Mouse (Mus musculus): ENCODE data around the gene Arnt. TPM values are rescaled to one million over a fixed set of nuclear protein-coding genes. Genes with fewer than 3 reads are reported as not detected.

Arnt gene
- polyA plus RNA-seq, 1 experiment from 2014 or later, result 15.0 TPM

GRCm38 (mm10) chr3:95445311-95445710, 11.1 kb downstream of the Arnt start:
- H3K27me3 ChIP-seq (replicated peaks; ENCODE audit: control insufficient read depth, insufficient read depth, low read length), result no peaks in the 10 kb centered on the region
- no peak for ATAC-seq
- no peak overlapping the region for H3K9ac ChIP-seq (ENCODE audit: low read depth, low read length)
- no peak overlapping the region for H3K4me2 ChIP-seq (ENCODE audit: low read length)
- H3K4me3 ChIP-seq (ENCODE audit: low read length), result no peak overlapping the region
- no peaks in the 10 kb centered on the region for H3K4me1 ChIP-seq (ENCODE audit: control insufficient read depth, insufficient read depth, low read depth, low read length)
- H3K9me3 ChIP-seq (ENCODE audit: control insufficient read depth, low read length), result no peaks in the 10 kb centered on the region
- peaks cover 5% of the 10 kb centered on the region; the same call in 1 of the 2 replicates for H3K36me3 ChIP-seq (ENCODE audit: control insufficient read depth, insufficient read depth, low read length)
- H3K27ac ChIP-seq (ENCODE audit: low read depth, low read length), result no peak overlapping the region
- WGBS, result 81% methylated on average over 4 of the region's 4 CpGs

GRCm38 (mm10) chr3:95450408-95450807, 16.2 kb downstream of the Arnt start:
- 56% methylated on average over 1 of the region's 1 CpGs for WGBS
- Histone ChIP-seq H3K27me3 (replicated peaks; ENCODE audit: control insufficient read depth, insufficient read depth, low read length) (no peaks in the 10 kb centered on the region), H3K4me3 (ENCODE audit: low read length) (no peak overlapping the region), H3K4me2 (ENCODE audit: low read length) (no peak overlapping the region), H3K4me1 (ENCODE audit: control insufficient read depth, insufficient read depth, low read depth, low read length) (no peaks in the 10 kb centered on the region), H3K36me3 (ENCODE audit: control insufficient read depth, insufficient read depth, low read length) (peaks cover 5% of the 10 kb centered on the region), H3K27ac (ENCODE audit: low read depth, low read length) (no peak overlapping the region), H3K9ac (ENCODE audit: low read depth, low read length) (no peak overlapping the region), H3K9me3 (ENCODE audit: control insufficient read depth, low read length) (no peaks in the 10 kb centered on the region)
- no peak for ATAC-seq

DNA sequence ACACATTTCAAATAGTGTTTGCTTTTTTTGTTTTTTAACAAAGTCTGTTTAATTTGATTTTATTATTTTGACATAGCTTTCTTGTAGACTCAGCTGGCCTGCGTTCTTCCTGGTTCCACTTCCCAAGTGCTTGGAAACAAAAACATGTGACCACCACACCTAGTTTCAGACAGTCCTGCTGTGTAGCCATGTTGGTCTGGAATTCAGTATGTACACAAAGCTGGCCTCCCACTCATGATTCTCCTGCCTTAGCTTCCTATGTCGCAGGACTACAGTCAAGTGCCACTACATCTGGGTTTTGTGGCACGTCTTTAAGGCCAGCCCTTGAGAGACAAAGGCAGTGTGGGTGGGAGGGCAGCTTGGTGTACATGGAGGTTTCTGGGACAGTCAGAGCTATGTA, 16.7 kb downstream of the Arnt start:
- Histone ChIP-seq H3K4me1 (ENCODE audit: control insufficient read depth, insufficient read depth, low read depth, low read length) (no peaks in the 10 kb centered on the region), H3K9me3 (ENCODE audit: control insufficient read depth, low read length) (no peaks in the 10 kb centered on the region), H3K27me3 (replicated peaks; ENCODE audit: control insufficient read depth, insufficient read depth, low read length) (no peaks in the 10 kb centered on the region), H3K36me3 (ENCODE audit: control insufficient read depth, insufficient read depth, low read length) (peaks cover 5% of the 10 kb centered on the region), H3K4me3 (ENCODE audit: low read length) (no peak overlapping the region), H3K4me2 (ENCODE audit: low read length) (no peak overlapping the region), H3K9ac (ENCODE audit: low read depth, low read length) (no peak overlapping the region), H3K27ac (ENCODE audit: low read depth, low read length) (no peak overlapping the region)
- no peak for ATAC-seq
- whole genome bisulfite sequencing, result 94% methylated on average over 3 of the region's 3 CpGs

DNA sequence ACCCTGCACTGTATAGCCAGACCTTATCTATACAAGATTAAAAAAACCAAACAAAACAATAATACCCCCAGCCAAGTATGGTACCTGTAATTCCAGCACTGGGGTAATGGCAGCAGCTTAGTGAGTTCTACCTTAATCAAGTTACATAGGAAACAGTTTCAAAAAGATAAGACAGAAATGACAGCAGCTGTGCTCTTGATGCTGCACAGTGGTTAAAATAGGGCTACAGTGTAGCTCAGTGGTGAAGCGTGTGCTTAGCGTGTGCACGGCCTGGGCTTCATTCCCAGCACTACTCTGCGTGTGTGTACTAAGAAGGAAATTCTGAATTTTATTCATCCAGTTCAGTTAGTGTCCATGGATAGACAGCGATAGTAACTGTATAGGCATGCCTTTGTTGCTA, 22.2 kb downstream of the Arnt start:
- H3K4me2 ChIP-seq (ENCODE audit: low read length), result no peak overlapping the region
- H3K9ac ChIP-seq (ENCODE audit: low read depth, low read length), result no peak overlapping the region
- H3K27me3 ChIP-seq (replicated peaks; ENCODE audit: control insufficient read depth, insufficient read depth, low read length), result no peaks in the 10 kb centered on the region
- H3K9me3 ChIP-seq (ENCODE audit: control insufficient read depth, low read length), result no peaks in the 10 kb centered on the region
- no peaks in the 10 kb centered on the region for H3K4me1 ChIP-seq (ENCODE audit: control insufficient read depth, insufficient read depth, low read depth, low read length)
- H3K4me3 ChIP-seq (ENCODE audit: low read length), result no peak overlapping the region
- H3K27ac ChIP-seq (ENCODE audit: low read depth, low read length), result no peak overlapping the region
- no peak for ATAC-seq
- WGBS, result 96% methylated on average over 5 of the region's 5 CpGs
- peaks cover 2% of the 10 kb centered on the region; the same call in 1 of the 2 replicates for H3K36me3 ChIP-seq (ENCODE audit: control insufficient read depth, insufficient read depth, low read length)

GRCm38 (mm10) chr3:95457758-95458157, 23.6 kb downstream of the Arnt start:
- no peak overlapping the region for H3K4me3 ChIP-seq (ENCODE audit: low read length)
- peaks cover 4% of the 10 kb centered on the region; the same call in 1 of the 2 replicates for H3K36me3 ChIP-seq (ENCODE audit: control insufficient read depth, insufficient read depth, low read length)
- 80% methylated on average over 3 of the region's 3 CpGs for WGBS
- H3K4me2 ChIP-seq (ENCODE audit: low read length), result no peak overlapping the region
- no peak overlapping the region for H3K9ac ChIP-seq (ENCODE audit: low read depth, low read length)
- no peaks in the 10 kb centered on the region for H3K4me1 ChIP-seq (ENCODE audit: control insufficient read depth, insufficient read depth, low read depth, low read length)
- H3K27ac ChIP-seq (ENCODE audit: low read depth, low read length), result no peak overlapping the region
- no peaks in the 10 kb centered on the region for H3K27me3 ChIP-seq (replicated peaks; ENCODE audit: control insufficient read depth, insufficient read depth, low read length)
- H3K9me3 ChIP-seq (ENCODE audit: control insufficient read depth, low read length), result no peaks in the 10 kb centered on the region
- no peak for ATAC-seq

DNA sequence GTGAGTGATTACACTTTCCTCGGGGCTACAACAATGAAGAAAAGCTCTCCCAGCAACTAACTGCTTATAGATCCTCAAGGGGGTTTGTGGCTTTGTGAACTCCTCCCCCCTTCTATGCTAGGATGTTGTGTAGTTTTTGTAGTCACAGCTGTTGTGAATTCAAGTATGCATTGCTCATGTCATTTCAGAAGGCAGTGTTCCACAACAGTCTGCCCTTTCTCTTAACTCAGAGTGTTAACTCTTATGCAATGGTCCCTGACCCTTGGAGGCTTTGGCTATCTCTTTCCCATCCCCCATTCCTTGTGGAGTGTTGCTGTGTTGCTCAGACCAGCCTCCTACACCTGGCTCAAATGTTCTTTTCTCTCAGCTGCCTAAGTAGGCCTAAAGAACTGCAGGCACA, 25.2 kb downstream of the Arnt start:
- Histone ChIP-seq H3K27ac (ENCODE audit: low read depth, low read length) (no peak overlapping the region), H3K27me3 (replicated peaks; ENCODE audit: control insufficient read depth, insufficient read depth, low read length) (no peaks in the 10 kb centered on the region), H3K9ac (ENCODE audit: low read depth, low read length) (no peak overlapping the region), H3K36me3 (ENCODE audit: control insufficient read depth, insufficient read depth, low read length) (peaks cover 4% of the 10 kb centered on the region; the same call in 1 of the 2 replicates), H3K4me3 (ENCODE audit: low read length) (no peak overlapping the region), H3K4me2 (ENCODE audit: low read length) (no peak overlapping the region), H3K9me3 (ENCODE audit: control insufficient read depth, low read length) (no peaks in the 10 kb centered on the region), H3K4me1 (ENCODE audit: control insufficient read depth, insufficient read depth, low read depth, low read length) (no peaks in the 10 kb centered on the region)
- WGBS, result 74% methylated on average over 1 of the region's 1 CpGs
- no peak for ATAC-seq

DNA sequence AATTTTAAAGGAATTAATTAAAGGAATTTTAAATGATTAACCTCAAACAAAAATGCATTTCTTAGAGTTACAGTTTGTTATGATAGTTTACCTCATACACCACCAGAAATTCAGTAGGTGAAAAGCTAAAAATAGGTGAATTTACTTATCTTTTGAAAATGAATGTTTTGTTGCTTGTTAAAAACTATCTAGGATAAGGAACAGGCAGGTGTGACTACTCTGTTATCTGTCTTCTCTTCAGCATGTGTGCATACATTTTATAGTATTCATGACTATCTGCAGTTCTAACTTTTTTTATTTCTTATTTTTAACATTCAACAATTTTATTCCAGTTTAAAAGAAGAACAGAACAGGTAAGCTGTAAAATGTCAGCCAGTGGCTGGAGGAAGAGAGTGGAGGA, 29.7 kb downstream of the Arnt start:
- Histone ChIP-seq H3K4me1 (ENCODE audit: control insufficient read depth, insufficient read depth, low read depth, low read length) (no peaks in the 10 kb centered on the region), H3K27ac (ENCODE audit: low read depth, low read length) (no peak overlapping the region), H3K27me3 (replicated peaks; ENCODE audit: control insufficient read depth, insufficient read depth, low read length) (no peaks in the 10 kb centered on the region), H3K36me3 (ENCODE audit: control insufficient read depth, insufficient read depth, low read length) (peaks cover 7% of the 10 kb centered on the region; the same call in 1 of the 2 replicates), H3K9me3 (ENCODE audit: control insufficient read depth, low read length) (no peaks in the 10 kb centered on the region), H3K9ac (ENCODE audit: low read depth, low read length) (no peak overlapping the region), H3K4me3 (ENCODE audit: low read length) (no peak overlapping the region), H3K4me2 (ENCODE audit: low read length) (no peak overlapping the region)
- no peak for ATAC-seq

- Histone ChIP-seq H3K27me3 (replicated peaks; ENCODE audit: control insufficient read depth, insufficient read depth, low read length) (no peaks in the 10 kb centered on the region), H3K9ac (ENCODE audit: low read depth, low read length) (no peak overlapping the region), H3K4me1 (ENCODE audit: control insufficient read depth, insufficient read depth, low read depth, low read length) (no peaks in the 10 kb centered on the region), H3K9me3 (ENCODE audit: control insufficient read depth, low read length) (no peaks in the 10 kb centered on the region), H3K36me3 (ENCODE audit: control insufficient read depth, insufficient read depth, low read length) (peaks cover 13% of the 10 kb centered on the region), H3K4me3 (ENCODE audit: low read length) (no peak overlapping the region), H3K4me2 (ENCODE audit: low read length) (no peak overlapping the region), H3K27ac (ENCODE audit: low read depth, low read length) (no peak overlapping the region)
- no peak for ATAC-seq
- 92% methylated on average over 1 of the region's 1 CpGs for WGBS
These were observed 44.8 kb downstream of the Arnt start for GRCm38 (mm10) chr3:95478966-95479365.

GRCm38 (mm10) chr3:95486421-95486820, 52.2 kb downstream of the Arnt start:
- Histone ChIP-seq H3K4me2 (ENCODE audit: low read length) (no peak overlapping the region), H3K4me1 (ENCODE audit: control insufficient read depth, insufficient read depth, low read depth, low read length) (no peaks in the 10 kb centered on the region), H3K27ac (ENCODE audit: low read depth, low read length) (no peak overlapping the region), H3K9ac (ENCODE audit: low read depth, low read length) (no peak overlapping the region), H3K9me3 (ENCODE audit: control insufficient read depth, low read length) (no peaks in the 10 kb centered on the region), H3K27me3 (replicated peaks; ENCODE audit: control insufficient read depth, insufficient read depth, low read length) (no peaks in the 10 kb centered on the region), H3K36me3 (ENCODE audit: control insufficient read depth, insufficient read depth, low read length) (peaks cover 18% of the 10 kb centered on the region), H3K4me3 (ENCODE audit: low read length) (no peak overlapping the region)
- no peak for ATAC-seq
- 96% methylated on average over 2 of the region's 2 CpGs for whole genome bisulfite sequencing

DNA sequence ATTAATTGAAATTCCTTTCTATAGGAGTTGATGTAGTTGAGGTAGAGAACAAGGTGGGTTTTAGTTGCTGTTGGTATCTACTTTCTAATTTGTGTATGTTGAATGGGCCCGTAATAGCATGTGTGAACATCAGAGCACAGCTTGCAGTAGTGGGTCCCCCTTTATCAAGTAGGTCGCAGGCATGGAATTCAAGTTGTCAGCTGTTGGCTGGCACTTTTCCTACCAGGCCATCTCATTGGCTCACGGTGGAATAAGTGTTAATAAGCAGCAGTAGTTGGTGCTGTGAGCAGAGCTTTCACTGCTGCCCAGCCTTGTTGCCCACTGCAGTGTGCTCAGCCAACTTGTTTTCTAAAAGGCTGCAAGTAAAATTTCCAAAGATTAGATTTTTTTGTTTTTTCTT, 54.5 kb downstream of the Arnt start:
- Histone ChIP-seq H3K36me3 (ENCODE audit: control insufficient read depth, insufficient read depth, low read length) (peaks cover 24% of the 10 kb centered on the region), H3K4me3 (ENCODE audit: low read length) (no peak overlapping the region), H3K27ac (ENCODE audit: low read depth, low read length) (no peak overlapping the region), H3K9me3 (ENCODE audit: control insufficient read depth, low read length) (no peaks in the 10 kb centered on the region), H3K27me3 (replicated peaks; ENCODE audit: control insufficient read depth, insufficient read depth, low read length) (no peaks in the 10 kb centered on the region), H3K4me1 (ENCODE audit: control insufficient read depth, insufficient read depth, low read depth, low read length) (no peaks in the 10 kb centered on the region), H3K9ac (ENCODE audit: low read depth, low read length) (no peak overlapping the region), H3K4me2 (ENCODE audit: low read length) (no peak overlapping the region)
- WGBS, result 81% methylated on average over 3 of the region's 3 CpGs
- no peak for ATAC-seq
